Mouse (Mus musculus) megakaryocyte-erythroid progenitor cell, adult 5-6 weeks (primary cell): ENCODE data around the gene Sh3pxd2a. TPM values are rescaled to one million over a fixed set of nuclear protein-coding genes. Genes with fewer than 3 reads are reported as not detected.

Experiments used
- ATAC-seq: replicated peaks from 2 replicates; pipeline ENCODE4 v1.8.0; 2016; ENCODE audit warnings: mild to moderate bottlenecking, inconsistent platforms; ENCODE audit not compliant: severe bottlenecking, poor library complexity, low FRiP score, low TSS enrichment
- total RNA-seq, 2 experiments: library from RNA; stranded (forward) in 1 of 2; stranded (reverse) in 1 of 2; fragments of 200-1000, 215-1000 nt in 1 of 2; fragments of >200 nt in 1 of 2; fragmentation: Nextera tagmentation in 1 of 2; gene quantifications; 2 replicates each; pipeline ENCODE4 v1.2.3; 2014 to 2017

The Sh3pxd2a gene
- total RNA-seq, 2 experiments from 2014 or later, result 0.55 to 1.0 TPM

DNA sequence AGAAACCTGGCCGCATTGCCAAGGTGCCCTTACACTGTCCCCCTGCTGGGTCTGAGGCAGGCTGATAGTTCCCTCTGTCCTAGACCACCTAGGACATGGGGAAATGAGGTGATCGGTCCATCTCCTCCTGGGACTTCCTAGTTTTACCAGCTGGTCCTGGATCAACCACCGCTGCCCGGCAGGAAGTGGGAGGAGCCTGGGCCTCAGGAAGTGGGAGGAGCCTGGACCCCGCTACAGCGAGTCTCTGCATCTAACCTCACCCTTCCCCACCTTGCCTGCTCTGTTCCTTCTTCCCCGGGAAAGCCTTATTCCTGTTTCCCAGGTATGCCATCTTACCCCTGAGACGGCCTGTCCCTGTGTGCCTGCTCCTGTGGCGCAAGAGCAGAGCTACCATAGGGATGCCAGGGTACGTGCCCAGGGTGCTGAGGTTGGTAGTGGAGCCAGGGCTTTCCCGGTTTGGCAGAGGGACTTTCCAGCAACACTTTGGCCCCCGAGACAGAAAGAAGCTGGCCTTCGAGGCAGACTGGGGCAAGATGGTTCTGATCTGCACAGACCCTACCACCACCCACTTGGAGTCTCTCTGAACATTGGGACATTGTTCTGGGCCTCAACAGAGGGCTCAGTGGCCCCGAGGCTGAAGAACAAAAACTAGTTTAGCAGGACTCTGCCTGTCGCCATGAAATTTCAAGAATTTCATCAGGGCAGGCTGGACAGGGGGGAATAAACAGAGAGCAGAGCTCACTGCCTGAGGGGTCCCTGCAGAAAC is 104.9 kb downstream of the Sh3pxd2a start:
- ATAC-seq, result peak; percentile 64

DNA sequence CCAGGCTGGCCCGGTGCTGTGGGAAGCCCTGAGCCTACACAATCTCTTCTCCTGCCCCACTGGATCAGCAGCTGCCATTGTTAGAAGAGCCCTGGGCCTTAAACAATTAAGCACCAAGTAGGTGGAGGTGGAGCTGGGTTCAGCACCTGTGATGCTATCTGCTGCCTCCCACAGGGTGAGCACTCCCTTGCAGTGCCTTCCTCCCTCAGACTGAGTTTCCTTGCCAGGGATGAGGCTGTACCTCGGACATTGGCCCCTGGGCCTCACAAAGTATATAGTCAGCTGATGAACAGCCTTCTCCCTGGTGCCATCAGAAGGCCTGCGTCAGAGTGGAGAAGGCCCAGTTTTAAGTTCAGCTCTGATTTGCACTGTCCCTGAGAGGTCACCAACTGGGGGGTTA is 106.9 kb downstream of the Sh3pxd2a start:
- ATAC-seq, result no peak

DNA sequence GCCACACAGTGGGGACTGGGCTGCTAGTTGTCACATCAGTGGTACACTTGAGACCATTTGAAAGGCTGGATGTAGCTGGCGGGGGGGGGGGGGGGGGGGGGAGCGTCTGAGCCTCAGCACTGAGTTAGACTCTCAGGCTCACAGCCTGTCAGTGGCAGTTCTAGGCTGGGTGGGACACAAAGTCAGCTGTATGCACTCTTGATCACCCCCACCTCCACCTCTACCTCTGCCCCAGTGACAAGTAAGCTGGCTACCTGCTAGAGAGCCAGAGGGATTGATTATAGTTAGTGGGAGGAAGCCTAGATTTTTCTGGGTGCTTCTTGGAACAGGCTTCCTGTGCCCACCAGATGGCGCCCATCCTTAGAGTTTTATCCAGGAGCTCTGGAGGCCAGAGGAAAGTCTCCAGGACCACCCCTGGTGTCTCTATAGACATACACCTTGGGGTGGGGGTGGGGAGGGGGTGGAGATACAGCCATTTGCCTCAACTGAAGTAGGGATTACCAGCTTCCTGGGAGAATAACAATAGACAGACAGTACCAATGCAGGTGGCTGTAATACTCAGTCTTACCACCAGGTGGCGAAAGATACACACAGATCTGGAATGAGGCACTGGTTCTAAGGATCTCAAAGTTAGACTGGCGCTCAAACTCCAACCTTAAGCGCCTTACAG is 107.9 kb downstream of the Sh3pxd2a start:
- 0 out of 2 replicates have a peak, but pooled peaks have one; percentile 32 for ATAC-seq

DNA sequence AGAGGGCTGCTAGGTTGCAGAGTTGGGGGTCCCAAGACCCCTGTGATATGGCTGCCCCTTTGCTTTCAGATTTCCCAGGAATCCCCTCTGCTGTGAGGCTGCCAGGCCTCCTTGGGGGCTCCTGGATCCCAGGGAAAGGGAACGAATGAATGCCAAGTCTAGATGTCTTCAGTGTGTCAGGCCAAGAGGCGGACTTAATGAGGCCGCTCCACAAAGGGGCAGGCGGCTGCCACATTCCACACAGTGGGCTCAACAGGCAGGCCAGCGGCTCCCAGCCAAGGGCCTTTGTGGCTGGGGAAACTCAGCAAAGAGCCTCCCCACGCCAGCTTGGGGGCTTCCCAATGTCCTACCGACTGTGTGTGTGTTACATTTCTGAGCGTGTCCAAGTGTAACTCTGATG is 109.7 kb downstream of the Sh3pxd2a start:
- no peak for ATAC-seq

DNA sequence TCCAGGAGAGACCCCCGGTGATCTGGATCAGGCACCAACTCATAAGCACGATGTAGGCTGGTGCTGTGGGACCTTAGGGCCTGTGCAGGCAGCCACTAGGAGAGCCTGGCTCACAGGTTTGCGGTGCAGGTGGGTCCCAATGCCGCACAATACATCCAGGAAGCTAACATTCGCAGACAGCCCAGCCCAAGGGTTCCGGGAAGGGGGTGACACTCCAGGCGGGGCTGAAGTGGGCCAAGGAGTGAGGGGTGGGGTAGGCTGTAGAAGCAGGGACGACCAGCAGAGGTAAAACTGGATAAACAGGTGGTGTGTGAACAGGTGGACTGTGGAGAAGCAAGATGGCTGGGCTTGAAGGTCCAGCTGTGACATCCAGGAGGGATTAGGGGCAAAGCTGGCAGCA is 115.2 kb downstream of the Sh3pxd2a start:
- ATAC-seq, result no peak

DNA sequence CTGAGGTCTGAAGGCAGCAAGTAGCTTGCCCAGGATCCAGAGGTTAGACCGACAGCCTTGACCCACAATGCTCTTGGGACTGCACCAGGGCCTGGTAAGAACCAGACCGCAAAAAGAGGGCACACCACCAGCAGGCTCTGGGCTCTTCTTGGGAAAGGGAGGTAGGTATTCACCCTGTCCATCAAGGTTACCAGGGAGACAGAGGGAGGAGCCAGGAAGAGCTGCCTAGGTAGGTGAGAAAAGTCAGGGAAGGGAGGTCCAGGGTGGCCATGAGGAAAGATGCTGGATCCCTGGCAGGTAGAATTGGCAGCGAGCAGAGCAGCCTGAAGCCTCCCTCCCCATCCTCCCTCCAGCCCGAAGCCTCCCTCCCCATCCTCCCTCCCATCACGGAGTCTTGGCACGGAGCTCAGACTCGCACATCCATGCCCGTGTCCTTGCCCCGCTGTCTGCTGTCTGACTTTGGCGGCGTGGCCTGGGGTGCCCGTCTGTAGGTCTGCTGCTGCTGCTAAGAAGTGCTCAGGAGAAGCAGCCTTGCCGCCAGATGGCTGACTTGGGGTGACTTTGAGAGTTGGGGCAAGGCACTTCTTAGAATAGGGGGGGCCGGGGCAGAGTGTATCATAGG is 115.7 kb downstream of the Sh3pxd2a start:
- no peak for ATAC-seq

DNA sequence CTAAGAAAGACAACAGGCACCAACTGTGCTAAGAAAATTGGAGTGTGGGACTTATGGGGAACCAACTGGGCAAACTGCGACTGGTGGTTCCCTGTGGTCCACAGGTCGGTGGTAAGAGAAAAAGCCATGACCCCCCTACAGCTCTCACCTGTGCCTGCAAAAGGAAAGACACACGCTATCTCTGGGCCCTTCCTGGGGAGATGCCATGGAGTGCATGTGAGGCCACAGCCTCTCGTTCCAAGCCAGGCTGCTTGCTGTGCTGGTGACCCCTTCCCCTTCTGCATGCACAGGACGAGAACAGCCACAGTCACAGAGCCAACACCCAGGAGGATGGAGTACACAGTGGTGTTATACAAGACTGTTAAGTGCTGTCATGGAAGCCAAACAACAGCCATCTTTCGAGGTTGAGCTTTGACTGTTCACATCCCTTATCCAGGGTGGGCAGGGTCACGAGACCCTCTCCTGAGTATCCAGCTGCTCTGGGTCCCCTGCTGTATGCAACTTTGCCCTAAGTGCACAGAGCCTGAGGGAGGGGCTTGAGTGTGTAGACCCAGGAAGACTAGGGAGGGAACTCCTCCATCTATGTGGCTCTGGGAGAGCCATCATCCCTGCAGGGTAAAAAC is 117.1 kb downstream of the Sh3pxd2a start:
- ATAC-seq, result no peak

DNA sequence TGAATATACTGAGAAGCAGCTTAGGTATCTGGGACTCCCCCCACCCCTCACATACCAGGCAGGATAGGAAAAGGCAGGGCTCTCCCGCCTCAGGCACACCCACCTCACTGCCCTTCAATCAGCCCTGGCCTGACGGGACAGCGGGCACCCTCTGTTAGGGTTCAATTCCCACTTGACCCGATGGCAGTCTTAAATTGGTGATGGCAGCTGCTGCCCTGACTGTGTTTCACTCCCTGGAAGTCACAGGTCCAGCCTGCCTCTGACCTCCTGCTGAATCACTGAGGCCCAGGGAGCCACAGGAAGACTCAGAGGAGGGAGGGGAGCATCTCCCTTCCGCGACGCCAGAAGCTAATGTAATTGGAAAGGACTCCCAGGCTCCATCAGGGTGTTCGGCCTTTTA is 117.6 kb downstream of the Sh3pxd2a start:
- no peak for ATAC-seq

DNA sequence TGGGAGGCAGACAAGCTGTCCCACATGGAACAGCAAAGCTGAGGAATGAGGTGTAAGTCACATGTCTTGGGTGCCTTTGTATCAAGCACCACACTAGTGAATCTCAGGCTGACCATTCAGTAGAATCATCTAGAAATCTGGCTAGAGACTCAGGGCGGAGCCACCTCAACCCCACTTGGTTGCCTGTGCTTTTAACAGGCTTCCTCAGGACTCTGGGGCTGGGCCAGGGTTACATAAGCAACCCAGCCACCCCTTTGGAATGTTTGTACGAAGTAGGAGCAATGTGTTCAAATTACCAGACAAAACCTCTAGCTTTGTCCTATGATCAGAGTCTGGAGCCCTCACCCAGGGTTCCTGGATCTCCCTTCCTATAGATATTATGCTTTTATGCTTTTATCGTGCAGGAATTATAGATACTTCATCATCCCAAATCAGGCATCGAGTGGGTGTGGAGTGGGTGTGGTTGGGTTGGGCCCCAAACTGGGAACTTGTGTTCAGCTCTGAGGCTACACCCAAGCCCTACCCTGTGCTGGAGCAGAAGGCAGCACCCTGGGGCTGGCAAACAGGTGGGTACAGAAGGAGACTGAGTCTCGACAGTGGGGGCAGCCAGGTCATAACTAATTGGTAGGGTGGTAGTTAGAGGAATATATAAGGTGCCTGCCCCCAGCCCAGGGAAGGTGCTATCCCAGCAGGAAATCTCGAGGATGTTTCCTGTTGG is 118.2 kb downstream of the Sh3pxd2a start:
- ATAC-seq, result no peak

DNA sequence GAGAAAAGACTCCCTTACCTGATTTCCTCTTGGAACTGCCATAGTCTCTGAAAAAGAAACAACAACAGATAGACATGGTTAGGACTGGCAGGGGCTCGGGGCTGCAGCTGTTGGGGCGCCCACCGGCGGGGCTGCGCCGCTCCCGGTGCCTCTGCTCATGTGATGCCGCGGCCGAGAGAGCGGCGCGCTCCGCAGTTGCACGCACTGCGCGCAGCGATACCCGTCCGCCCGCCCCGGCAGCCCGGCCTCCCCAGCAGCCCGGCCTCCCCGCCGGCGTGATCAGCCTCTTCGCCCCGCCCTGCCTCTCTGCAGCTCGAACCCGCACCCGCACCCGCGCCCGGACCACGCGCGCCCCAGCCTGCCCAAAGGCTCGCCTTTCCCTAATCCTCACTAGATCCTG is 120.8 kb downstream of the Sh3pxd2a start:
- no peak for ATAC-seq

DNA sequence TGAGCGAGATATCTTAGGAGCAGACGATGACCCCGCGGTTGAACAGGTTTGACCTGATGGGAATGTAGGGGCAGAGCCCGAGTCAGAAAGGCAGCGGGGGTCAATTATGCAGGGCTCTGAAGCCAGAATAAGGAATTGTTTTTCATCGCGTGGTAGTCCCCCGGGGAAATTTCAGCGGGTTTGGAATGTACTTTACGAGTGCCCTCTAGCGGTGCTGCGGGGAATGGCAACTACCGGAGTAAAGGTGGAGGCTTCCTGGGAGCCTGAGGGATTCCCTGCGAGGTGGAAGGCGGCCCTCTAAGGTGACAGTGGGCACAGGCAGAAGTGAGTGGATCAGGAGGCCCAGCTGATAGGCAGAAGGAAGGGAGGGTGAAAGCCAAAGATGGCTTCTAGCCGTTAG is 125.0 kb downstream of the Sh3pxd2a start:
- no peak for ATAC-seq

DNA sequence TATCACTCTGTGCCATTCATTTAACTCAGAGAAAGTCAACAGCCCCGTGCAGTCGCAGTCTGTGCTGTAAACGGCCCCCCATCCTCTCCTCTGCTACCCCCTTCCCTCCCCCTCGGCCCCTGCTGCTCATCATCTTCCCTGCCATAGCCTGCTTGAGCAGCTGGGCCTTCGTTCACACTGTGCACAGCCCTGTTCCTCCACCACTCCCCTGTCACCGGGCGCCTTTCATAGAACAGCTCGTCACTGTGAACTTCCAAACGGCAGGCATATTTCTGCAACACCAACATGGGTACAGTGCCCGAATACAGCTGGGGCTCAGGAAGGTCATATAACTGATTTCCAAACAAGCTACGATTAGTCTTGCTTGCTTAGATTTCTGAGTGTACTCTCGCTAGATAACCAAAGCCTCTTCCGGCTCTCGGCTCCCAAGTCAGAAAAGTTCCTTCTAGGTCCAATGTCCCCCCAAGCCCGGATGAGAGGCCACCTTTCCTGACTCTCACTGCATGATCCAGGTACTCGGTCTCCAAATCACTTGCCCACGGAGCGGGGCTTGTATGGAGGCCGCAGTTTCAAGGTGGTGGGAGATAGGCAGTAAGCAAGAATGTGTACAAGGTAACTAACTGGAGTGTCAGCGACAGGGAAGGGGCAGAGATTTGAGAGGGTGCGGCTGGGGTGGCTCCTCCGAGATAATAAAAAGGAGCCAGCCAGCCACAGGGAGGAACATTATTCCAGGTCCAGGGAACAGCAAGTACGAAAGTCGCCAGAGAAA is 125.6 kb downstream of the Sh3pxd2a start:
- ATAC-seq, result no peak

DNA sequence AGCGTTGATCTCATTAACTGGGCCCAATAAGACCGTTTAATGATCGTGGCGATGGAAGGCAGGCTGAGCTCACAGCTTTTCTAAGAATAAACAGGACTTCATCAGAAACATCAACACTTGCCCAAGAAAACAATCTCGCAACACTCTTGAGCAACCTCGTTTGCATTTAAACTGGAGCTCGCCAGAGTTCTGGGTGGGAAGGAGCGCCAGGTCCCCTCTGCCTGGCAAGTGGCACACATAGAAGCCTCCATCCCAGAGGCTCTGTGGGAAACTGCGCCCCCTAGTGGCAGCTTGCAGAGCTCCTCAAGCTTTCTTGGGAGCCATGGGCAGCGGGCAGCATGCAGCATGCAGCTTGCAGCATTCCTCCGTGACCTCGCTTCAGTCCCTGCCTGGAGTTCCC is 126.5 kb downstream of the Sh3pxd2a start:
- ATAC-seq, result peak; percentile 71

DNA sequence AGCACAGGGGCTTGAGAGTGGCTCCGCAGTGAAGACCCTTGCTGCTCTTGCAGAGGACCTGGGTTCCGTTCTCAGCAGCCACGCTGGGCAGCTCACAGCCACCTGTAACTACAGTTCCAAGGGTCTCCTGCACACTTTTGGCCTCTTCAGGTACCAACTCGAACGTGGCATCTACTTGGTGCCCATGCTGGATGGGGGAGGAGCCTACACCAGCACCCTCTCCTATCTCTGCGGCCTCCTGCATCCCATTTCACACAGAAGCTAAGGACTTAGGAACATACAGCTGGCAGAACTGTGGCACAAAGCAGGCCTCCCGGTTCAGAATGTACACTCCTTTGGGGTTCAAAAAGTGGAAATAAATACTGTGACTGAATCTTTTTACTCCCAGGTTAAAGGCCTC is 127.0 kb downstream of the Sh3pxd2a start:
- no peak for ATAC-seq

DNA sequence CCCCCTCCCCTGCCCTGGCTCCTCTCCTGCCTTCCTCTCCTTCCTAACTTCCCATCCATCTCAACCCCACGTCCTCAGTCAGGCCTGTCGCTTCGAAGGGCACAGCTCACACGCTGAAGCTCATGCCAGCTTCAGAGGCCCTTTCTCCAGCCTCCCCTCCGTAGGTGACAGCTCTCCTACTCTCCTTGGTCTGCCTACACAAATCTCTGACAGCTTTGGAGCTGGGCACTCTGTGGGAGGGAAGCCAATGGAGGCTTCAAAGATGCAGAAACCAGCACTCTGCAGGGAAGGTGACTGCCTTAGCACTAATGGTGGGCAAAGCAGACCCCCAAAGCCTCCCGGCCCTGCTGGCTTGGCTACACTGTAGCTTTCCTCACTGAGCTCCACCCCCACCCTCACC is 128.9 kb downstream of the Sh3pxd2a start:
- ATAC-seq, result no peak

DNA sequence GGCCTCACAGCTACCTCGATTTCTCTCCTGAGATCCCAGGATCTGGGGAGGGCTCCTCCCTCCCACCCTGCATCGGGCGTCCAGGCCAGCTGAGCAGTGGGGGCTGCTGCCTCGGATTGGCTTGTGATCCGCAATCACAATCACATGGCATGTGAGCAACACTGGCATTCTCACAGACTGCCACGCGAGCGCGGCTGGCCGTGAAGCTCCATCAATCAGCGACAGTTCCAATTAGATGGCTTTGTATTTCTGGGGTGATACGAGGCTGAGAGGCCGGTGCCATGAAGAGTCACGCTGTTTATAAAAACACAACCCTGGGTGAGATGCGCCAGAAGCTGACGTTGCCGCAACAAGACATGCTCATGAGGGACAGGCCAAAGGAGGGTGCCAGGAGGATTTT is 129.5 kb downstream of the Sh3pxd2a start:
- ATAC-seq, result no peak

DNA sequence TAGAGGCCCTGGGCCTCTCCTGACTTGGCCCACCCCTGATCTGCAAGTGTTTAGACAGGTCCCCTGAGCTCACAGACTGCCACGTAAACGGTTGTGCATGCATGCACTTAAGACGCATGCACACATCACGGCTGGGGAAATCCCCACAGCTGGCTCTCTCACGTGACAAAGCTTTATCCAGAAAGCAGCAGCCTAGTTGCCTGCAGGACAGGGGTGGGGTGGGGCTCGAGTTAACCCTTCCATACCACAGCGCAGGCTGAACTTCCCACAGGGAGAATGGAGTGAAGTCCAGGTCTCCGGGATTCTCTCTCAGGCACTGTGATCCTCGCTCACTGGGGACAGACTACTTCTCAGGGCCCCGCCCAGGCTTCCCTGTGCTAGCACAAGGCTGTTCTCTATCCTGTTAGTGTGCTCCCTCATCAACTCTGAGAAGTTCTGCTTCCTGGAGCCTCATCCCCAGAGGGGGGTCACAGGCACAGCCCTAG is 133.4 kb downstream of the Sh3pxd2a start:
- peak; percentile 48 for ATAC-seq

DNA sequence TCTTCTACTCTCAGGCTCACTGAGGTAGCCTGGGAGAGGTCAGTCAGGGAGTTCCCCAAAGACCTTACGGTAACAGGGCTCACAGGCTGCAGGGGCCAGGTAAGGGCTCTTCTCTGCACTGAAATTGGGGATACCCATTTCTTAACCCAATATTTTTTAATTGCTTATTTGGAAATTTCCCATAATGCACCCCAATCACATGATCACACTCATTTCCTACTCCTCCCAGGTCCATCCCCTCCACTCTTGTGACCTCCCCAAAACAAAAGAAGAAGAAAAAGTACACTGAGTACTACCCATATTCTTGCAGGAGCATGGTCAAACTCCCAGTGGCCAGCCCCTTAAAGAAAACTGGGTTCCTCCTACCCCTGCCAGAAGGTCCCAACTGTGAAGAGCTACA is 135.1 kb downstream of the Sh3pxd2a start:
- no peak for ATAC-seq
